Mouse (Mus musculus): ENCODE measurements at regions not wholly inside any gene's neighbourhood (a gene's known extent, or its start where the extent isn't known, plus 50 kb on each side); places are given as distances from the start of the nearest gene placed in this dataset.
A peak's percentile ranks its signal among the peaks of the same experiment; 100 is the strongest.

GRCm38 (mm10) chr6:72037639-72038038, 59.8 kb upstream of the St3gal5 start:
- DNase-seq, result no peak

GRCm38 (mm10) chr6:72043881-72044625, 53.3 kb upstream of the St3gal5 start:
- peak; percentile 41 to 53 for DNase-seq
